Mouse (Mus musculus) liver, postnatal 0 days (tissue): ENCODE results near the gene Slc36a4. TPM values are rescaled to one million over a fixed set of nuclear protein-coding genes. Genes with fewer than 3 reads are reported as not detected.

Source experiments
- ATAC-seq: fragments of 200-750 bp; cut with Nextera tagmentation; 2 replicates; pipeline ENCODE4 v1.8.0; 2017; ENCODE audit warnings: mild to moderate bottlenecking, moderate library complexity
- DNase-seq: peaks from one replicate; pipeline ENCODE4 v3.0.0-alpha.2; 2016
- H3K27ac ChIP-seq: fragments of 300-500 bp; sonication (generic); 2 replicates; pipeline ENCODE4 v1.5.1; 2014; ENCODE audit warnings: antibody characterized with exemption, moderate library complexity, mild to moderate bottlenecking, low read depth
- H3K27me3 ChIP-seq: fragments of 300-500 bp; sonication (generic); 2 replicates; pipeline ENCODE4 v1.6.1; 2014; ENCODE audit warnings: low read length, control low read depth, mixed read lengths; ENCODE audit not compliant: insufficient read depth
- H3K36me3 ChIP-seq: fragments of 300-500 bp; sonication (generic); replicated peaks from 2 replicates; pipeline ENCODE4 v1.6.1; 2014; ENCODE audit warnings: mild to moderate bottlenecking, control low read depth, low read length, moderate library complexity, mixed read lengths; ENCODE audit not compliant: insufficient read depth
- H3K4me1 ChIP-seq: fragments of 300-500 bp; sonication (generic); 2 replicates; pipeline ENCODE4 v1.6.1; 2014; ENCODE audit warnings: antibody characterized with exemption, mild to moderate bottlenecking, control low read depth; ENCODE audit not compliant: insufficient read depth
- H3K4me2 ChIP-seq: fragments of 300-500 bp; sonication (generic); 2 replicates; pipeline ENCODE4 v1.6.1; 2014; ENCODE audit warnings: low read depth, mild to moderate bottlenecking, low read length, moderate library complexity, mixed read lengths
- H3K4me3 ChIP-seq: fragments of 300-500 bp; sonication (generic); 2 replicates; pipeline ENCODE4 v1.5.1; 2014; ENCODE audit warnings: low read depth, low read length
- H3K9ac ChIP-seq: fragments of 300-500 bp; sonication (generic); replicated peaks from 2 replicates; pipeline ENCODE4 v1.6.1; 2014; ENCODE audit warnings: mild to moderate bottlenecking, moderate library complexity
- H3K9me3 ChIP-seq: fragments of 300-500 bp; sonication (generic); 2 replicates; pipeline ENCODE4 v1.6.1; 2016; ENCODE audit warnings: mild to moderate bottlenecking, control low read depth, low read length, mixed read lengths
- CTCF ChIP-seq: sonication (generic); IDR thresholded peaks from 2 replicates; pipeline ENCODE4 v1.5.1; 2016; ENCODE audit warnings: antibody characterized with exemption, low read depth
- EP300 ChIP-seq: IDR thresholded peaks from 2 replicates; pipeline ENCODE4 v1.6.1; 2016; ENCODE audit warnings: antibody characterized with exemption, low read depth, mild to moderate bottlenecking
- WGBS: fragments of 180-500 bp; shearing (Covaris S2); extraction: QIAGEN DNeasy Blood & Tissue Kit; methylation state at CpG from one replicate; pipeline ENCODE4 v1.1.7; 2014; ENCODE audit not compliant: insufficient replicate concordance; 5-methylcytosine and 5-hydroxymethylcytosine counted together
- polyA plus RNA-seq: library from polyadenylated mRNA; unstranded; fragments of >200 nt; fragmentation: Nextera tagmentation; extraction: Ambion mirVana; gene quantifications from 2 replicates; pipeline ENCODE4 v1.2.1, GENCODE M21; 2015

Gene Slc36a4
- 1.8 and 2.2 TPM in 2 replicates for polyA plus RNA-seq

GRCm38 (mm10) chr9:15709599-15710381 lies at the start of gene Slc36a4:
Slc36a4 (plus strand) TSS chr9:15709738.
- no peaks in the 10 kb centered on the region for H3K9me3 ChIP-seq
- H3K27ac ChIP-seq: peak within 1 kb of the TSS; percentile 88
- H3K4me2 ChIP-seq: peak within 1 kb of the TSS; percentile 85
- no peaks in the 10 kb centered on the region for H3K27me3 ChIP-seq
- WGBS: 2% methylated on average over 67 of the region's 75 CpGs
- ATAC-seq (peak; percentile 76), DNase-seq (peak; percentile 74)
- H3K9ac ChIP-seq: peak within 1 kb of the TSS; percentile 75
- peaks cover 6% of the 10 kb centered on the region for H3K4me1 ChIP-seq
- peak within 1 kb of the TSS; percentile 74 for H3K4me3 ChIP-seq
- no peak for TF ChIP-seq CTCF
- TF ChIP-seq EP300: no peak
- no peaks in the 10 kb centered on the region for H3K36me3 ChIP-seq

GRCm38 (mm10) chr9:15664606-15665005 lies 44.9 kb upstream of the Slc36a4 start:
- Histone ChIP-seq H3K4me3 (no peak overlapping the region), H3K27ac (no peak overlapping the region), H3K36me3 (no peaks in the 10 kb centered on the region), H3K4me2 (no peak overlapping the region), H3K27me3 (no peaks in the 10 kb centered on the region), H3K9ac (no peak overlapping the region), H3K9me3 (no peaks in the 10 kb centered on the region), H3K4me1 (no peaks in the 10 kb centered on the region)
- no peak for DNase-seq
- no peak for ATAC-seq
- TF ChIP-seq CTCF: no peak
- TF ChIP-seq EP300: no peak
- WGBS: 66% methylated on average over 7 of the region's 7 CpGs

GRCm38 (mm10) chr9:15669452-15669851 lies 40.1 kb upstream of the Slc36a4 start:
- H3K4me2 ChIP-seq: no peak overlapping the region
- H3K4me1 ChIP-seq: 0 out of 2 replicates have a peak, but pooled peaks cover 4% of the 10 kb centered on the region
- H3K27ac ChIP-seq: no peak overlapping the region
- WGBS: 55% methylated on average over 3 of the region's 3 CpGs
- no peak for ATAC-seq
- H3K4me3 ChIP-seq: no peak overlapping the region
- no peaks in the 10 kb centered on the region for H3K36me3 ChIP-seq
- no peak for DNase-seq
- no peaks in the 10 kb centered on the region for H3K27me3 ChIP-seq
- no peak overlapping the region for H3K9ac ChIP-seq
- TF ChIP-seq CTCF (no peak), EP300 (no peak)
- H3K9me3 ChIP-seq: no peaks in the 10 kb centered on the region

- no peak for DNase-seq
- H3K4me2 ChIP-seq: no peak overlapping the region
- no peak overlapping the region for H3K27ac ChIP-seq
- H3K4me3 ChIP-seq: no peak overlapping the region
- H3K36me3 ChIP-seq: no peaks in the 10 kb centered on the region
- 45% methylated on average over 5 of the region's 5 CpGs for WGBS
- ATAC-seq: peak; percentile 58; the same call in 1 of the 2 replicates
- no peaks in the 10 kb centered on the region for H3K9me3 ChIP-seq
- 0 out of 2 replicates have a peak, but pooled peaks cover 4% of the 10 kb centered on the region for H3K4me1 ChIP-seq
- no peaks in the 10 kb centered on the region for H3K27me3 ChIP-seq
- no peak for TF ChIP-seq EP300
- no peak for TF ChIP-seq CTCF
- H3K9ac ChIP-seq: no peak overlapping the region
These were observed 39.5 kb upstream of the Slc36a4 start for GRCm38 (mm10) chr9:15670002-15670527.

- H3K4me1 ChIP-seq: 0 out of 2 replicates have a peak, but pooled peaks cover 4% of the 10 kb centered on the region
- no peak for TF ChIP-seq CTCF
- TF ChIP-seq EP300: no peak
- H3K4me2 ChIP-seq: no peak overlapping the region
- no peak overlapping the region for H3K9ac ChIP-seq
- no peak for DNase-seq
- 9% methylated on average over 1 of the region's 1 CpGs for WGBS
- H3K27ac ChIP-seq: no peak overlapping the region
- H3K9me3 ChIP-seq: no peaks in the 10 kb centered on the region
- no peak overlapping the region for H3K4me3 ChIP-seq
- H3K27me3 ChIP-seq: no peaks in the 10 kb centered on the region
- H3K36me3 ChIP-seq: no peaks in the 10 kb centered on the region
- no peak for ATAC-seq
These were observed 37.3 kb upstream of the Slc36a4 start for GRCm38 (mm10) chr9:15672251-15672650.

DNA sequence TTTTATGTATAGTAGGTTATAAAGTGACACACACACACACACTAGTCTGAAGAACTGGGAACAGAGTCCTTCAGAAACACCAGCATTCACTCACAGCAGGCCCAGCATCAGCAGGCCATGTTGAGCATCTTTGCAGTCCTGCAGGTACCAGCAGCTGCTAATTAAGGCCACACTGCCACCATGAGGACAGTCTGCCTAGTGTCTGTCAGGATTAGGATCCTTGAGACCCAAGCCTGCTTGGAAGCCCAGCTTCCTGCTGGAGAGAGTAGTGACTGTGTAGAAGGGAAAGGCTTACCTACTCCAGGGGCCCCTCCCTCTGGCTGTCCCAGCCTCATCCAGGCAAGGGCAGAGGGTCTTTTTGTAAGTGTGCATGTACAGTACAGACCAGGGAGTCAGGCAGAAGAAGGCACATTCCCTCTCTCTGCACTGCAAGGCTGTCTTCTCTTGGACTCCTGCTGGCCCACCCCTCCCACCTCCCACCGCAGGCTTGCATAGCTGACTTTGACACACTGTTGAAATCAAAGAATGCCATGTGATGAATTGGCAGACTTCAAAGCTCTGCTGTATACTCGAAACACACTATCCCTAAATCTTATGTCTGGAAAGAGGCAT lies 27.6 kb upstream of the Slc36a4 start:
- Histone ChIP-seq H3K9me3 (no peaks in the 10 kb centered on the region), H3K4me3 (no peak overlapping the region), H3K27ac (no peak overlapping the region), H3K9ac (no peak overlapping the region), H3K4me1 (no peaks in the 10 kb centered on the region), H3K27me3 (no peaks in the 10 kb centered on the region), H3K4me2 (no peak overlapping the region), H3K36me3 (no peaks in the 10 kb centered on the region)
- ATAC-seq (peak; percentile 74), DNase-seq (peak; percentile 67)
- WGBS: 46% methylated on average over 2 of the region's 2 CpGs
- no peak for TF ChIP-seq EP300
- TF ChIP-seq CTCF: peak; percentile 92
